Mouse (Mus musculus): ENCODE results near the gene Spint3.
"Not testable (repeated sequence)": the region's sequence is repeated elsewhere in the genome, so short reads cannot be mapped to it uniquely, and the experiment has no call there.

Gene Spint3

GRCm38 (mm10) chr2:164573359-164573758 is at the start of gene Spint3:
Spint3 (minus strand) TSS chr2:164573459.
- not testable (repeated sequence) for DNase-seq (ENCODE audit: low spot score)

GRCm38 (mm10) chr2:164621775-164622174 is 48.5 kb upstream of the Spint3 start:
- no peak for DNase-seq (ENCODE audit: low spot score)

GRCm38 (mm10) chr2:164619050-164619449 is 45.8 kb upstream of the Spint3 start:
- no peak for DNase-seq (ENCODE audit: low spot score)

- no peak for DNase-seq (ENCODE audit: low spot score)
Observed at GRCm38 (mm10) chr2:164615386-164615785, 42.1 kb upstream of the Spint3 start.

- not testable (repeated sequence) for DNase-seq (ENCODE audit: low spot score)
Observed at GRCm38 (mm10) chr2:164613471-164613870, 40.2 kb upstream of the Spint3 start, which contains the start of the genes Wfdc6b and Wfdc8. Wfdc6b (plus strand) TSS chr2:164613522. Wfdc8 (minus strand) TSS chr2:164613626.

GRCm38 (mm10) chr2:164608781-164609180 is 35.5 kb upstream of the Spint3 start:
- no peak for DNase-seq (ENCODE audit: low spot score)

GRCm38 (mm10) chr2:164604411-164604810 is 31.2 kb upstream of the Spint3 start:
- no peak for DNase-seq (ENCODE audit: low spot score)

- no peak for DNase-seq (ENCODE audit: low spot score)
Observed at GRCm38 (mm10) chr2:164603482-164603881, 30.2 kb upstream of the Spint3 start.

GRCm38 (mm10) chr2:164600179-164600578 is 26.9 kb upstream of the Spint3 start:
- DNase-seq (ENCODE audit: low spot score) = no peak

GRCm38 (mm10) chr2:164593494-164593893 is 20.2 kb upstream of the Spint3 start, which contains the start of gene Eppin:
Eppin (minus strand) TSS chr2:164593594.
- DNase-seq (ENCODE audit: low spot score) = no peak

GRCm38 (mm10) chr2:164592014-164592413 is 18.8 kb upstream of the Spint3 start:
- no peak for DNase-seq (ENCODE audit: low spot score)

GRCm38 (mm10) chr2:164585025-164585725 is 11.9 kb upstream of the Spint3 start, which contains the start of gene Wfdc6a:
Wfdc6a (minus strand) TSS chr2:164585447.
- DNase-seq (ENCODE audit: low spot score) = not testable (repeated sequence)

- no peak for DNase-seq (ENCODE audit: low spot score)
Observed at GRCm38 (mm10) chr2:164567460-164567859, 5.8 kb downstream of the Spint3 start.

- DNase-seq (ENCODE audit: low spot score) = no peak
Observed at GRCm38 (mm10) chr2:164566997-164567396, 6.3 kb downstream of the Spint3 start.

- no peak for DNase-seq (ENCODE audit: low spot score)
Observed at GRCm38 (mm10) chr2:164564346-164564745, 8.9 kb downstream of the Spint3 start.

GRCm38 (mm10) chr2:164563339-164564038 is 9.8 kb downstream of the Spint3 start:
- no peak for DNase-seq (ENCODE audit: low spot score)

- DNase-seq (ENCODE audit: low spot score) = no peak
Observed at GRCm38 (mm10) chr2:164562391-164563188, 10.7 kb downstream of the Spint3 start, which contains the start of gene Wfdc2. Wfdc2 (plus strand) TSS chr2:164562413.

- no peak for DNase-seq (ENCODE audit: low spot score)
Observed at GRCm38 (mm10) chr2:164560106-164560505, 13.2 kb downstream of the Spint3 start.

- no peak for DNase-seq (ENCODE audit: low spot score)
Observed at GRCm38 (mm10) chr2:164558991-164559645, 14.1 kb downstream of the Spint3 start.

- no peak for DNase-seq (ENCODE audit: low spot score)
Observed at GRCm38 (mm10) chr2:164558426-164558825, 14.8 kb downstream of the Spint3 start.

GRCm38 (mm10) chr2:164551502-164551901 is 21.8 kb downstream of the Spint3 start:
- DNase-seq (ENCODE audit: low spot score) = no peak

- no peak for DNase-seq (ENCODE audit: low spot score)
Observed at GRCm38 (mm10) chr2:164550895-164551269, 22.4 kb downstream of the Spint3 start.
